Mouse (Mus musculus): Measurements from ENCODE around the gene Akap6. TPM values are rescaled to one million over a fixed set of nuclear protein-coding genes. Genes with fewer than 3 reads are reported as not detected.
A peak's percentile ranks its signal among the peaks of the same experiment; 100 is the strongest.

The Akap6 gene
- total RNA-seq, 2 experiments from 2014 or later: not detected

DNA sequence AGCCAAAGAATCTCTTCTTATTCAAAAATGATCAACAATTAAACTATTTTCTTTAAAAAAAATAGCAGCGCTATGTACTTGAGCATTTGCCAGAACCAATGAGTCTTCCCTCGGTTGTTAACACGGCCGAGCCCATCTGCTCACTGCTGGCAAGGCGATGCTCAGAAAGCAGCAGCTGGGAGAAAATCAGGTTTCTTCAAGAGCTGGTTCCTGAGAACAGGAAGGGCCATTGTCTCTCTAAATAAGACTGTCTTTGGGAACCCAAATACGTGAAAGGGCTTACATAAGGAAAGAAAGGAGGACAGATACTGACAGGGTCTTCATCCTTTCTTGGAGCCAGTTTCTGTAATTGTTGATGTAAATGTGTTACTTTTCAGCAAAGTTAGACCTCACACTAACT lies 75.2 kb downstream of the Akap6 start:
- ATAC-seq (ENCODE audit: poor library complexity, severe bottlenecking): no peak

DNA sequence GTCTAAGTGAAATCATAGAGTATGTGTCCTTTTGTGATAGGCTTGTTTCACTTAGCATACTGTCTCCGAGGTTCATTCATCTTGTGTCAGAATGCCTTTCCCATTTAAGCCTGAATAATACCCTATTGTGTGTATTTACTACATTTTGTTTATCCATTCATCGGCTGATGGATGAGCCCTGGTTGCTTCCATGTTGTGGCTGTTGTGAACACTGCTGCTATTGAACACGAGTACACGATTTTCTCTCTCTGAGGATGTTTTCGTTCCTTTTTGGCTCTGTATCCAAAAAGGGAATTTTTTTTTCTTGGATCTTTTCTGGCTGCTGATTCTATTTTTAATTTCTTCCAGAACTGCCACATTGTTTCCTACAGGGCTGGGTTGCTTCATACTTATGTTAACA lies 81.0 kb downstream of the Akap6 start:
- no peak for ATAC-seq (ENCODE audit: poor library complexity, severe bottlenecking)

DNA sequence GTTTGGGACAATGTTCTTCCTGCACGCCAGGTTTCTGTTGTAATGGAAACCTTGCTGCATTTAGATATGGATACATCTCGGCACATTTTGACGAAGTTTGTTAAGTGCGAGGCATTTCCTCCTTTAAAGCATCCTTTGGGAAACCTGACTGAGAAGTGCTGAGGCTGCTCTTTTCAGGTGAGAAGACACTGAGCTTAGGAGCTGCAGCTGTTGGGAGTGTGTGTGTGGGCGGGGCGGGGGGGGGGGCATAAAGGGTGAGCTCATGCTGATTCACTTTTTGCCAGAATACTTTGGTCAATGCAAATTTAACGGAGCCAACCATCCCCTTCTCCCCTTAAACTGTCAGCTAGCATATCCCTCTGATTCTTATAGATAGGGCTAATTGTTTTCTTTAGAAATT lies 81.9 kb downstream of the Akap6 start:
- no peak for ATAC-seq (ENCODE audit: poor library complexity, severe bottlenecking)

DNA sequence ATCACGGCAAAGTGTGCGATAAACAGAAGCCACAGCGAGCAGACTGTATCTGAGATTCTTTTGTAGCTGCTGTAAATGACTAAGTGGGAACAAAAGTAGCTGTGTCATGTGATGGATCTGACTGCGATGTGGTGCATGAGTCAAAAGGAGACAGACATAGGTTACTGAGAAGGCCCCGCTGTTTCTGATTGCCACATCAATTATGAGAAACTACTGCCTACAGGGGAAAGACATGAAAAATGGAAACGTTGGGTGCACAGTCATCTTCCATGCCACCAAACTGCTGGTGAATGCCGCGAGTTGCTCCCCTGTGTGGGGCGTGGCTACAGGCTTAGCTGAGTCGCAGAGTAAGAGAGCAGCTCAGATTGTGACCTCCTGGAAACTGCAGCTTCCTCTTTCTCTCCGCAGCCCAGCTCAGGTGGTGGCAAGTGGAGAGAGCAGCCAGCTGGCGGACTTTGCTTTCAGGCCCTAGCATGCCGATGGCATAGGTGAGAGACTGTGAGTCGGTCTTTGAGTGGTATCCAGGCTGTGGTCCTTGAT lies 83.8 kb downstream of the Akap6 start:
- peak; percentile 91 for ATAC-seq (ENCODE audit: poor library complexity, severe bottlenecking)

DNA sequence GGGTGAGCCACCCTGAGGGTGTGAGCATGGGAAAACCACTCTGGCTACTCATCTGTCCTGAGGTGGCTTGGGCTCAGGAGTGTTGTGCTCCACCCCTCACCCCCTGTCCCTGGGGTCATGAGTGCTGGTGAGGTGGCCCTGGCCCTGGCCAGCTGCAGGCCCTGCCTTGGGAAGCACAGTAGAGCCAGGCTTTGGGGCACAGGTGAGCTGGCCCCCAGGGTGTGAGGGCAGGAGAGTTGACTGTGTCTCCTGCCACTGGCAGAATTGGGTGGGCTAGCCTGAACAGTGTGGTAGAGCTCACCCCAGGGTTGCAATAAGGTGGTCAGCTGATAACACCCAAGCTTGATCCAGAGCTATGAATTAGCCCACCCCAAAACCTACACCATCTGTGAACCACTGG lies 86.0 kb downstream of the Akap6 start:
- no peak for ATAC-seq (ENCODE audit: poor library complexity, severe bottlenecking)

DNA sequence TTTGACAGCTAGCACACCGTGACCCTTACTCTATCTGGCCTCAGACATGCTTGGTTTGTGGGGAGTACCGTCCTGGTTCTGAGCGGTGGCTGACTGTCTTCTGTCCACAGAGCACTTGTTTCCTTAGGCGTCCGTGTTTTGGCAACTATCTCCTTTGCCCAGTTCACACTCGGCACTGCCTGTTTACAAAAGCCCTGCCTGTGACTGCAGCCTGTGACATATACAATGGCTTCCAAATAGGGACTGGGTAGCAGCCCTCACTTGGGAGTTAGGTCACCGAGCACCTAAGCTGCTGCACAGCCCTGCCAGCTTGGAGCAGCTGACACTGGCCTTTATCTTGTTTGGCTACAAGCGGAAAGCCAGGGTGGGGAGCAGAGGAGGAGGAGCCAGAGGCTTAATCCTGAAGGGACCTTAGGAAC lies 91.2 kb downstream of the Akap6 start:
- no peak for ATAC-seq (ENCODE audit: poor library complexity, severe bottlenecking)

DNA sequence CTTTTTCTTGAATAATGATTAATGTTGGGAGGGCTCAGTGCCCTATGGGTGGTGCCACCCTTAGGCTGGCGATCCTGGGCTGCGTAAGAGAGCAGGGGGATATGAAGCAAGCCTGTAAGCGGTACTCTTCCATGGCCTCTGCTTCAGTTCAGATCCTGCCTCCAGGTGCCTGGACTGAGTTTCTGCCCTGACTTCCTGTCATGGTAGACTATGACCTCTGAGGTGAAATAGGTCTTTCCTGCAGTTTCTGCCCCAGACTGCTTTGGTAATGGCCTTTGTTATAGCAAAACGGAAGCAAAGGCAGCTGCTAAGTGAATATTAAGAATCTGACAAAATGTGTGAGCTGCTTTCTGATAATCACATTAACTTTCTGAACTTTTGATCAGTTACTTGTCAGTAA lies 94.9 kb downstream of the Akap6 start:
- ATAC-seq (ENCODE audit: poor library complexity, severe bottlenecking): no peak

DNA sequence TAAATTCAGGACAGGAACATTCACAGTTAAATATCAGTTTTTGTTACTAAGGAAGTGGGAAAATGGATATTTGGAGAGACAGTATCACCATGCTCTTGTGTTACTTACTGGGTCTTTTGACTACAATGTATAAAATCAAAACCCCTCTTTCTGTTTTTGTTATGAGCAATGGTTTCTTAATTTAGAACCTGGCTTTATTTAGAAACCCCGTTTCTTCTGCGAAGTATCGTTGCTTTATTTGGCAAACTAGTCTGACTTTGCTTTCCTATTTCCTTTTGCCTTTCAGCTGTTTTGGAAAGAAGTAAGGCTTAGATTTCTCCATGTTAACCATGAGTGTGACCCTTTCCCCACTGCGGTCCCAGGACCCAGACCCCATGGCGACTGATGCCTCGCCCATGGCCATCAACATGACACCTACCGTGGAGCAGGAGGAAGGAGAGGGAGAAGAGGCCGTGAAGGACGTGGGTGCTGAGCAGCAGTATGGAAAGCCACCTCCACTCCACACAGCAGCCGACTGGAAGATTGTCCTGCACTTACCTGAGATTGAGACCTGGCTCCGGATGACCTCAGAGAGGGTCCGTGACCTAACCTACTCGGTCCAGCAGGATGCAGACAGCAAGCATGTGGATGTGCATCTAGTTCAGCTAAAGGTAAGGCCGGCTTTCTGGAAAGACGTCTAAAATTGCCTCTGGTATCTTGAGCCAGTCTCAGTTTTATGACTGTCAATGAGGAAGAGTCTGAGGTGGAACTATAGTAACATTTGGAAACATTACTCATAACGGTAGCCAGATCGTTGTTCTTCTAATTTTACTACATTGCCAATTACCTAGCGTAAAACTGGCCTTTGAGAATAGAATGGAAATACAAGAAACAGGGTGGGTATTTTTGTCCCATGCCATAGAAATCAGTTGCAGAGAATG lies 96.6 kb downstream of the Akap6 start:
- no peak for ATAC-seq (ENCODE audit: poor library complexity, severe bottlenecking)

DNA sequence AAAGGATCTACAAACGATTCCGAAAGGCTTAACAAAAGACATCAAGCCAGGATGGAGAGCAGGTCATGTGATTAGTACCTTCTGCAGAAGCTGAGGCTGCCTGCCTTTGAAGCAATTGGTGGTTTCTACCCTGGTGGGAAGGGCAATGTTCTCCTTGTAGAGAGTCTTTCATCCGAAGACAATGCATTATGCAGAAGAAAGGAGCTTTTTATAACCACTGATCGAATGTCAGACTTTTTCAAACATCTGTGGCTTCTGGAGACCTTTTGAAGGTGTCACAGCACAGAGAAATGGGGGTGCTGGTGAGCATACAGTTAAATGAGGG lies 97.2 kb downstream of the Akap6 start:
- ATAC-seq (ENCODE audit: poor library complexity, severe bottlenecking): no peak

DNA sequence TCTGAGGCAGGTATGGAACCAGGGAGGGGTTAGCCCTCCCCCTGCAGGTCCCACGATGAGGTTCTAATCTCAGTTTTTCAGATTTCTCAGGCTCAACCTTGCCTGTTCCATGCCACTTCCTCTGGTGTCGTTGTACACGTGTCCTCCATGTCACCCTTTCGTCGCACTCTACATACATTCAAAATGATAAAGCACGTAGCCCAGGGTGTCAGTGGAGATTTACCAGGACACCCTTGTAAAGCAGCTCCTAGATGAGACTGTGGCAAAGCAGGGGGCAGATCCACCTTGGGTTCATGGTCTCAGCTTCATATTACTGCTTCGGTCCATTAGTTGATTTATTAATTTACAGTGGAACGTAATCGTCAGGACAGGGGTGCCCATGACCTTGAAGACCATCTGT lies 100.5 kb downstream of the Akap6 start:
- no peak for ATAC-seq (ENCODE audit: poor library complexity, severe bottlenecking)

DNA sequence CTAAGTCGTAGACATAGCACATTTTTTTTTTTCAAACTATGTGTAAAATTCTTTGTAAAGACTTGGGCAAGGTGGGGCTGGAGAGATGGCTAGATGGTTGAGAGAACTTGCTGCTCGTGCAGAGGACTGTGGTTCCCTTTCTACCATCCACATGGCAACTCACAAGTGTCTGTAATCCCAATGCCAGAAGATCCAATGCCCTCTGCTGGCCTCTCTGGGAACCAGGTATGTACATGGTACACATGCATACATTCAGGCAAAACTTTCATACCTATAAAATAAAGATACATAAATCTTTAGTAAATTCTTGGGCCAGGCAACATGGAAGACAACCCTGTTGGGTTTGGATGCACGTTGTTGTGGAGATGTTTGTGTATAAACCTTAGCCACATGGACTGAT lies 107.1 kb downstream of the Akap6 start:
- no peak for ATAC-seq (ENCODE audit: poor library complexity, severe bottlenecking)

DNA sequence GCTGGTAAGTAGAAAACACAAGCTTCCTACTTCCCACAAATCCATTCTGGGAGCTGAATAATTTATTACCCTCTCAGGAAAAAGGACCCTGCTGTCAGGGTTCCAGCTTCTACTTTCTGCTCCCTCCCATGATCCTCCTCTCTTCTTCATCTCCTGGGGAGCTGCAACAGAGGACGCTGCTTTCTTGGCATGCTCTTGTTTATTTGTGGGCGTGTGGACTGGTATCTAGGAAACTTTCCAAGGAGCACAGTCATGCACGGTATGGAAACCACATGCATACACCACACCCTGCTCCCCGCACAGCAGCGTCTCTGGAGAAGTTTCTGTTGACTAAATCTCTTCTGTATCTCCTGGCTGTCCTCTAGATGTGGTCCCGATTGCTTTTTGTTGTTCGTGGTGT lies 119.4 kb downstream of the Akap6 start:
- ATAC-seq (ENCODE audit: poor library complexity, severe bottlenecking): peak; percentile 51; the same call in 1 of the 2 replicates

DNA sequence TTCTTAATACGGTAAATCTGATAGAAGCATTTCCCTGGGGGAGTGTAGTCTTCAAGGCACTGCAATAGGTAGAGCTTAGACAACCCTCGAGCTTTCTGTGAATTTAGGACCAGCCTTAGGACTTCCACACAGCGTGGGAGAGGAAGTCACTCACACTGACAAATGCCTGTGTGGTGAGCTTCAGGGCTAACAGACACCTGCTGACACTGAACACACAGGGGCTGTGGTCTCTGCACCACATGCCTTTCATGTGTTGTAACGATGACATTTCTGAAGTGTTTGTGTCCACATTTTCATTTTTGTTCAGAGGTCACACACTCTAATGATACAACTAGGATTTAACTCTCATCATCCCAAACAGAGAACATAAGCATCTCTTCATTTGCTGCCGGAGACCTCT lies 125.6 kb downstream of the Akap6 start:
- ATAC-seq (ENCODE audit: poor library complexity, severe bottlenecking): 0 out of 2 replicates have a peak, but pooled peaks have one; percentile 35

DNA sequence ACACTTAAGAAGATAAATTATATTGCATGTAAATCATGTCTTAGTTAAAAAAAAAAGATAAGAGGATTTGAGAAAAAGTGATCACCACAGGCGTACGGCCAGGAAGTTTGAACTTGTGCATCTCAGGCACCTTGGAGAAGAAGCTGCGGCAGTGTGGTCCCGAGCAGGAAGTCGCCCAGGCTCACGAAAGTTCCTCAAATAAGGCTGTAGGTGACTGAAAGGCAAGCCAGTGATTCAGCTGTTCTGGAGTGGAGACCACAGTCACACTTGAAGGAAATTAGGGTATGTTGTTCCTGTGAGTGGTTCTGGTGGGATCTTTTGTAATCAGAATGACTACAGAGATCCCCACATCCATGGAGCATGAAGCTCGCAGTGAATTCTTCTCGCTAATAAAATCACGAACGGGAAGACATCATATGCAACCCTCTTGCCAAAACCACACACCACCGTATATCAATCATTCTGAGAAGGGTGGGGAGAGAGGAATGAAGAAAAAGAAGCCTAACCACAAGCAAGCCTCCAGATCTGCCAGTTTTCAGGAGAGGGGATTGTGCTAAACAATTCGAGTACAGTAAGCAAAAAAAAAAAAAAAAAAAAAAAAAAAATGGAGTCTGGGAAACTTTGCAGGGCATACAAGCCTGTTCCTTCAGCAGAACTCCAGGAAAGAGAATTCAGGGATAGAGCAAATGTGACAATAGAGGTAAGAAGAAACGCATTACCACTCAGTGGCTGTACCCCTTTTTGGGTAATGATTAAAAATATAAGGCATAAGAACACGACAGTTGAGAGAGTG lies 130.0 kb downstream of the Akap6 start:
- peak; percentile 84 for ATAC-seq (ENCODE audit: poor library complexity, severe bottlenecking)

DNA sequence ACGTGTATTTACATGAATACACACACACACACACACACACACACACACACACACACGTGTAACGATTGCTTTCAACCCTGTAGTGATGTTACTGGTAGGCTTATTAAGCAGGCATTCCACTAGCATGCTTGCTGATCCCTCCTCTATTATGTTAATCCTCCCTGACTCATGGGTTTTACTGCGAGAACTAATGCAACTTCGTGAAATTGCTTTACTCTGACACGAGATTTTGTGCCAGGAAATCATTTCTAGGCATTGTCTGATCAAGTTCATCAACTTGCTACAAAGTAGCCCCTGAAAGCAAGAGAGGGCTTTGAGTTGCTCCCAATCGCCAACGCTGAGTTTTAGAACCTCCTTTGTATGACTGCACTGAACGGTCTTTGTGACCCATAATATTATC lies 132.6 kb downstream of the Akap6 start:
- no peak for ATAC-seq (ENCODE audit: poor library complexity, severe bottlenecking)

DNA sequence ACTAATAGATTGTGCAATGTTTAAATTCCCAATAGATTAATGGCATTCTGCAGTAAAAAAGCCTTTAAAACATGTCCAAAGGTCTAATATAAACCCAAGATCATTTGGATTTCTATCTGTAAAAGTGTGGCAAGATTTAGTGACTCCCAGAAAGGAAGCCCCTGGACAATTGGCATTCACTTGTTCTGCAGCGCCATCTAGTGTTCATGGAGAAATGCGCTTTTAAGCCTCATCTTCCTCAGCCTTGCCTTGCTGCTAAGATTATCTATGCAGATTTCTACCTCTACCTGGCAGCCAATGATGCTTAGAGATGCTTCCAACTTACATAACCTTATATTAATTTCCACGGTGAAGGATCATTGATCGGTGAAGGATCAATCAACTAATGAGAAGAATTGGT lies 133.0 kb downstream of the Akap6 start:
- ATAC-seq (ENCODE audit: poor library complexity, severe bottlenecking): peak; percentile 72

DNA sequence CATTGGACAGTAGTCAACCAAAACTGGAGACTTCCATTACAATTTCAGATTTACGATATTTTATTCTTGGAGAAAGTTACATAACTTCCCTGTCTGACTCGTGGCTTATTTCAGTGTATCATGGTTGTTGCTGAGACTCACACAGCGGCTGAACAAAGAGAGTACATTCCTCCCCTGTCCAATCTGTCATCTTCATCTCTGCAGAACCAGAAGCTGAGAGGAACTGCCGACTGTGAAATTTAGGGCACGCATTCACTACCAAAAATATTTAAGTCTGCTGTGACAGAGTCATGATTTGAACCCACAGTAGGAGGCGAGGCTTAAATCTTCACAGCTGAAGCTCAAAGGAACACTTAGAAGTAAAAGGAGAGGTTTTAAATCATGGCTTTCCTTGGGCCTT lies 134.0 kb downstream of the Akap6 start:
- no peak for ATAC-seq (ENCODE audit: poor library complexity, severe bottlenecking)

DNA sequence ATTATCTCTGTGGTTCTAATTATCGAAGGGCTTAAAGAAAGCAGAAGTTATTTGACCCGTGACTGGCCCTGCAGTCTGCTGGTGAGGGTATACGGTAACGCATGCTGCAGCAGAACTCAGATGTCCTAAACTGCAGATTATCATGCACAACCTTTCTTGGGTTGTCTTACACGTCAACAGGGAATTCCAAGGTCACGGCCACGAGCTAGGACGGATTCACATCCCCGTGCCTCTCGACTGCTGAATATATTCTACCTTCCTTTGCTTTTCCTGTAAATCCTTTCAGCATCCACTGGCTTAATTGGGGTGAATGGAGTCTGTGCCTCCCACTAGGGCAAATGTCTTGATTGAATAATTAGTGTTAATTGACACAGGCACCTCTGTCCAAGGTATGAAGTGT lies 134.9 kb downstream of the Akap6 start:
- no peak for ATAC-seq (ENCODE audit: poor library complexity, severe bottlenecking)

DNA sequence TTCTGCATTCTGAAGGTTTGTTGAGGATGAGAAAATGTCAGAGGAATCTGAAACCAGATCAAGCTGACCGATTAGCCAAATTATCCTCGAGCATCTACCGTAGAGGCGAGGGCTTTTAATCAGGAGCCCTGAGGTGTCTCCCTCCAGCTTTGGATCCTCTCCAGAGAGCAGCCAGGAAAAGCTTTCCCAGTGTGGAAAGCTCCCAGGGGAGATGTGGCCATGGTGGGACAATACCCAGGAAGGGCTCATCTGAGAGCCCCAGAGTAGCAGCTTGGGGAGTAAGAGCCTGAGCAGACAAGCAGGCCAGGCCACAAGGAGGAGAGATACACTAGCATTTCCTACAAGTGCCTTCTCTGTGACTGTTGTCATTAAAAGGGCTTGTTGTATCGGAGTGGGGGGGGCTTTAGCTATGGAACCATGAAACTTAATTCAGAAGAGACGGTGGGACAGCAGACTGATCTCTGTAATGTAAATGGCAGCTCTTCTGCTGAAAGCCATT lies 135.6 kb downstream of the Akap6 start:
- no peak for ATAC-seq (ENCODE audit: poor library complexity, severe bottlenecking)

DNA sequence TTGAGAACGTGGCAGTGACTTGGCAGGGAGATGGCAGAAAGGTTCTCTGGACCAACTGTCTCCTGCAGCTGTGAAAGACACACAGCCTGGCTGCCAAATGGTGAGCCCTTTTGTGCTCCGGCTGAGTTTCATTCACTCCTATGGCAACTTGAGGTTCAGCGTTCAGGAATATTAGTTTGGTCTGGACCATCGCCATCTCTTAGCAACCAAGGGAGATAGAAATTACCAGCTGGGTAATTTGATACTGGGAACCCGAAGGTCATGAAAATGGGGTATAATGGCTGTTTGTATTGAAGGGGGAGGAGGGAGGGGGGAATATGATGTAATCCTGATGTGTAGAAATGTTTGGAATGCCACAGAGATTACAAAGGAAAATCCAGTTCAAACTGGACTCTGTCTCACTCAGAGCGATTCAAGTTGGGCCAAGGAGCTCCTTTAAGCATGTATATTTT lies 136.1 kb downstream of the Akap6 start:
- ATAC-seq (ENCODE audit: poor library complexity, severe bottlenecking): no peak

DNA sequence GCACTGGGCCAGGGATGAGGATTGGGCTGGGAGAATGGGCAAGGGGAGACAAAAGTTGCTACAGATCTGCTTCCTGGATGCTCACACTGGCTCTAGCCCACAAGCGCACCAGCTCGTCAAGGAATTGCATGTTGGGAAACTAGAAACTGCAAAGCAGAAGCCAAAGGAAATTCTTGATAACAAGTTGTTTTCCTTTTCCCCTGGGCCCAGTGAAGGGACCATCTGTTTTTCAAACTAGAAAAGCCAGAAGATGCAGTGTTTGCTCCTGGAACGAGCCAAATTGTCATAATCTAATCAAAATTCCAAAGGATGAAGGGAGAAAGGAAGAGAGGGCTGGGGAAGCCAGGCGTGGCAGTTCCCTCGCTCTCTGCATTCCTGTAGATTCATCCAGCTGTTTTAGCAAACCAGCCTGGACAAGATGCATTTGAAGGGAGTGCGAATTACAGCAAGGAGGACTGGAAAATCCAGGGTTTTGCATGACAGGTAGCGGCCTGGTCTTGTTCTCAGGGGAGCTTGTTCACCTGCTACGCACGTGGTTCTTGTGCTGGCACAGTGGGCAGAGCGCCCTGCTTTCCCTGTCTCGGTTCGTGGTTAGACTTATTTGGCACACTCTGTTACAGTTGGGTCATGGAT lies 136.8 kb downstream of the Akap6 start:
- no peak for ATAC-seq (ENCODE audit: poor library complexity, severe bottlenecking)

All from megakaryocyte, adult 5-6 weeks (primary cell).